8 mouse cellular contexts compared by ENCODE assay signal in genomic region chr2:5241469-5241897, GRCm38 (mm10).
DNase-seq lines count a peak whose midpoint lies in the region; ATAC-seq and TF ChIP-seq lines count a peak whose summit lies in the region.

No protein-coding gene starts in this region.

- TF ChIP-seq POLR2A in kidney, adult 2 months (IDR thresholded peaks at IDR 0.05; ENCODE audit: low read depth, low read length), result no peak
- no peak for TF ChIP-seq POLR2A in cerebellum, adult 2 months (IDR thresholded peaks at IDR 0.05; ENCODE audit: borderline replicate concordance, insufficient read depth, low read length)

- 35% methylated on average over 6 of the region's 6 CpGs for WGBS in kidney, adult 2 months
- 47% methylated on average over 6 of the region's 6 CpGs for WGBS in kidney, embryonic 16.5 days
- 4% methylated on average over 6 of the region's 6 CpGs for WGBS in cerebellum, adult 2 months
- WGBS in neural tube, embryonic 15.5 days, result 28% methylated on average over 6 of the region's 6 CpGs

- H3K27me3 ChIP-seq in kidney, adult 2 months (replicated peaks; ENCODE audit: control insufficient read depth, insufficient read depth, low read length), result no peaks in the 10 kb centered on the region
- no peaks in the 10 kb centered on the region for H3K27me3 ChIP-seq in kidney, embryonic 16.5 days (ENCODE audit: insufficient read depth, low read length)
- H3K27me3 ChIP-seq in cerebellum, adult 2 months (ENCODE audit: control insufficient read depth, insufficient read depth, low read length), result no peaks in the 10 kb centered on the region; the same call in 1 of the 2 replicates
- H3K27me3 ChIP-seq in neural tube, embryonic 15.5 days (replicated peaks), result no peaks in the 10 kb centered on the region

- TF ChIP-seq CTCF in kidney, adult 2 months (conservative IDR thresholded peaks at IDR 0.05; ENCODE audit: insufficient read depth, insufficient read length, low read depth, low read length), result no peak
- no peak for TF ChIP-seq CTCF in cerebellum, adult 2 months (IDR thresholded peaks at IDR 0.05; ENCODE audit: borderline replicate concordance, insufficient read depth, low read depth, low read length)
- TF ChIP-seq CTCF in gastrocnemius, adult 2 months (IDR thresholded peaks at IDR 0.05), result no peak

- no peaks in the 10 kb centered on the region for H3K9me3 ChIP-seq in kidney, embryonic 16.5 days (ENCODE audit: low read length)
- H3K9me3 ChIP-seq in neural tube, embryonic 15.5 days (replicated peaks), result no peaks in the 10 kb centered on the region

- H3K27ac ChIP-seq in kidney, adult 2 months (ENCODE audit: insufficient read depth, low read depth, low read length), result no peak overlapping the region
- H3K27ac ChIP-seq in kidney, embryonic 16.5 days (ENCODE audit: low read length), result no peak overlapping the region
- no peak overlapping the region for H3K27ac ChIP-seq in cerebellum, adult 2 months (ENCODE audit: insufficient read depth, low read length)
- H3K27ac ChIP-seq in gastrocnemius, adult 2 months, result peak overlapping the region; percentile 54
- no peak overlapping the region for H3K27ac ChIP-seq in neural tube, embryonic 15.5 days (replicated peaks)

- H3K4me1 ChIP-seq in kidney, adult 2 months (ENCODE audit: control insufficient read depth, insufficient read depth, low read length), result peaks cover 2% of the 10 kb centered on the region; the same call in 1 of the 2 replicates
- 0 out of 2 replicates have a peak, but pooled peaks cover 2% of the 10 kb centered on the region for H3K4me1 ChIP-seq in kidney, embryonic 16.5 days (ENCODE audit: insufficient read depth, low read length)
- peaks cover 25% of the 10 kb centered on the region for H3K4me1 ChIP-seq in cerebellum, adult 2 months (ENCODE audit: control insufficient read depth, insufficient read depth, low read length)
- H3K4me1 ChIP-seq in neural tube, embryonic 15.5 days, result peaks cover 16% of the 10 kb centered on the region

- no peak for ATAC-seq in kidney, embryonic 16.5 days (ENCODE audit: low FRiP score, low TSS enrichment)
- peak; percentile 81 for ATAC-seq in neural tube, embryonic 15.5 days (ENCODE audit: low FRiP score)
- no peak for ATAC-seq in granulocyte monocyte progenitor cell, adult 5-6 weeks (replicated peaks; ENCODE audit: poor library complexity, severe bottlenecking)

- intact Hi-C loops in gastrocnemius, adult 2 months (cut with DNase I), result no loop called here

- H3K4me3 ChIP-seq in kidney, adult 2 months (ENCODE audit: insufficient read depth, low read depth, low read length), result no peak overlapping the region
- H3K4me3 ChIP-seq in kidney, embryonic 16.5 days (ENCODE audit: low read length), result no peak overlapping the region
- H3K4me3 ChIP-seq in cerebellum, adult 2 months (replicated peaks; ENCODE audit: insufficient read depth, low read depth, low read length), result no peak overlapping the region
- H3K4me3 ChIP-seq in gastrocnemius, adult 2 months, result no peak overlapping the region
- H3K4me3 ChIP-seq in neural tube, embryonic 15.5 days (replicated peaks), result no peak overlapping the region

- H3K36me3 ChIP-seq in kidney, adult 2 months (ENCODE audit: control insufficient read depth, insufficient read depth, low read length), result no peaks in the 10 kb centered on the region
- H3K36me3 ChIP-seq in kidney, embryonic 16.5 days (ENCODE audit: insufficient read depth, low read length), result no peaks in the 10 kb centered on the region
- no peaks in the 10 kb centered on the region for H3K36me3 ChIP-seq in neural tube, embryonic 15.5 days

- no peak overlapping the region for H3K4me2 ChIP-seq in kidney, embryonic 16.5 days (replicated peaks; ENCODE audit: low read depth, low read length)
- no peak overlapping the region for H3K4me2 ChIP-seq in neural tube, embryonic 15.5 days

- DNase-seq in kidney, adult 2 months, result peak; percentile 55
- peak; percentile 67 to 72 for DNase-seq in cerebellum, adult 2 months
- peak; percentile 62 for DNase-seq in gastrocnemius, adult 2 months
- DNase-seq in layer of hippocampus, adult 18-20 months (ENCODE audit: low spot score in 2 of 2), result peak; percentile 69 to 84
- no peak for DNase-seq in ovary, adult 18-20 months (ENCODE audit: low spot score)

- H3K9ac ChIP-seq in kidney, embryonic 16.5 days (replicated peaks; ENCODE audit: low read length), result no peak overlapping the region
- H3K9ac ChIP-seq in neural tube, embryonic 15.5 days (replicated peaks), result no peak overlapping the region
